Mouse (Mus musculus) megakaryocyte-erythroid progenitor cell, adult 5-6 weeks (primary cell): Measurements from ENCODE around the gene Ppp4c. TPM values are rescaled to one million over a fixed set of nuclear protein-coding genes. Genes with fewer than 3 reads are reported as not detected.

Experiments
- ATAC-seq: replicated peaks from 2 replicates; pipeline ENCODE4 v1.8.0; 2016; ENCODE audit warnings: mild to moderate bottlenecking, inconsistent platforms; ENCODE audit not compliant: severe bottlenecking, poor library complexity, low FRiP score, low TSS enrichment
- total RNA-seq, 2 experiments: library from RNA; stranded (forward) in 1 of 2; stranded (reverse) in 1 of 2; fragments of 200-1000, 215-1000 nt in 1 of 2; fragments of >200 nt in 1 of 2; fragmentation: Nextera tagmentation in 1 of 2; gene quantifications; 2 replicates each; pipeline ENCODE4 v1.2.3; 2014 to 2017

Ppp4c gene
- total RNA-seq, 2 experiments from 2014 or later: 127 to 176 TPM

DNA sequence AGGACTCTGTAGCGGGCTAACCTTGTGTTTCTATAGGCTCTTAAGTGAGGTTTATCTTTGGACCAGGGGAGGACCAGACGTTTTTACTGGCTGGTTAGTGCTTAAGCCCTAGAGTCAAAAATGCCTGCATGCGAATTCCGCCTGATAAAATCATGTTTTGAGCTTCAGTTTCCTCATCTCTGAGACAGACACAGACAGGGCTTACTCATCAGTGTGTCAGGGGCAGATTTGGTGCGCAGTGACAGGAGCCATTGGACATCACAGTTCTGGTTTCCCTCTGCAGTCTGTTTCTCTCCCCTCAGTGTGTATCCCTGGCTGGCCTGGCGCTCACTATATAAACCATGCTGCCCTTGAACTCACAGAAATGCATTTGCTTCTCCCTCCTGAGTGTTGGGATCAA, 10.9 kb upstream of the Ppp4c start:
- no peak for ATAC-seq

- no peak for ATAC-seq
Observed at GRCm38 (mm10) chr7:126802134-126802889, 10.0 kb upstream of the Ppp4c start.

DNA sequence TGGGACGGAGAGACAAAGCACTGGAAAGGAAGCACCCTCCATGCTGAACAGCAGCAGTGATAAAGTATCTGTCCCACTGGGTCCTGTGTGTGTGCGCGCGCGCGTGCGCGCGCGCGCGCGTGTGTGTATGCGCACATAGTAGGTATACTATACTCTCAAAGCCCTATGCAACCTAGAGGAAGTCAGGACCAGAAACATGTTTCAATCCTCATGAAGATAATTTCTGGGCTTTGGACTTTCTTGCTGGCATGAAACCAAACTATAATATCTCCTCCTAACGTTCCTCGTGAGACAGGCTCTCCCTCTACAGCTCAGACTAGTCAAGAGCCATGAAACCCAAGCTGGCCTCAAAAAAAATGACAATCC, 8.7 kb upstream of the Ppp4c start:
- no peak for ATAC-seq

DNA sequence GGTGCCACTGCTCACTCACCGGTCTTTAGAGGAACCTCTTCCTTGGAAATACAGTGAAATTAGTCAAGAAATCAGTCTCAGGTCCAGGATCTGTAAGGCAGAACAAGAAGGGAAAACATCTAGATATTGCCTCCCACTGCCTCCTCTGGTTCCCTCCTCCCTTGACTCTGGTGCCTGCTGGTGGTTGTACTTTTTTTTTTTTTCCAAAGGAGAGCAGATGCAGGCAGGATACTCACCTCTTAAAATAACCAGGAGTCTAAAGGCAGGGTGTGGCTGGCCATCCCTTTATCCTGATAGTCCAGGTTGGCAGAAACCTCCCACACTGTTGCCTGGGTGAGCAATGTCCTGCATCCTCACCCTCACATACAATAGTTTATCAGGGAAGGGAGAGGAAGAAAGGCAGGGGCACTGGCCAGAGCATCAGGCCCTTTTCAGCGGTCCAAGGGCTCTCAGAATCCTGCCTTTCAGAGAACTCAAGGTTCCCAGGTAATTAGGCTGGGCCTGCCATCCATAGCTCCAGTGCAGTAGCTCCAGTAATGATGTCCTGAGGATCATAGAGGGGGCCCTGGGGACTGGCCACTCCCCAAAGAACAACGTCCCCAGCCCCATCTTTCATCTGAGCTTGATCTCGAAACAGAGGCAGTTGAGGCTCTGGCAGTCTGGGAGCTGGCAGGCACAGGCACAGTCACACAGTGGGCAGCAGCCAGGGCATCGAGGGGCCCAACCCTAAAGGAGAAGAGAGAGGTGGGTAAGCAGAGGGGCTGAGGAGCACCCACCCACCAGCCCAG, 8.2 kb upstream of the Ppp4c start:
- no peak for ATAC-seq

DNA sequence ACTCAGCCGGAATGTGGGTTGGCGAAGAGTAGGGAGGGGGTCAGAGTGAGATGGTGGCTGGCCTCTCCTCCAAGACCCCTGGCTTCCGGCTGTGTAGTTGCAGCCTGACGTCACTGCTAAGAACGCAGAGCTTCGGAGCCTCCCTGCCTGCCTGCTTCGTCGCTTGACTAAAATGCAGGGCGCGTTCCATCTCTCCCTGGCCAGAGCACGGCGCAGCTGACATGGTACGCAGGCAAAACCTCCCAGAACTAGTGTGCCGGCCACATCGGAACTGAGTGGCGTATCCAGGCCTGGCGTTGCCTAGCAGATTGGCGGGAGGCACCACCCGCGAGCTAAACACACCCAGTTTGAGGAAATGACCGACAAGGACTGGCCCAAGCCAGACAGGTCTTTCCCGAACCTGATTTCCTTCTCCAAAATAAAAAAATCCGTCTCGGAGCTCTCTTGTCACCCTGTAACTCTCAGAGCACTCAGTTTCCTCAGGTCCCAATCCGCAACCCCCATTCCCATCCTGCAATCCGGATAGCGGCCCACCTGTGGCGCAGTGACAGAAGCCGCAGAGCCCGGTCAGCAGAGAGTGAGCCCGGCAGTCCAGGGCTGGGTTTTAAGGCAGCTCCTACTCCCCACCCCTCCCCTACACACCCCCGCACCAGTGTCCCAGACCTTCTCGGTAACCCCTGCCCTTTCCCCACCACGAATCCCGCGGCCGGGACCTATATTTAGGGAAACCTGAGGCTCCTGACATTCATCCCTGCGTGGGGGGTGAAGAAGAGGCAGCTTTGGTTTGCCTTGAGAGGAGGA, 7.4 kb upstream of the Ppp4c start:
- ATAC-seq: peak; percentile 52

- ATAC-seq: peak; percentile 81
Observed at GRCm38 (mm10) chr7:126799050-126799467, 6.8 kb upstream of the Ppp4c start.

- peak; percentile 3; the same call in 1 of the 2 replicates for ATAC-seq
Observed at GRCm38 (mm10) chr7:126798127-126799049, 6.1 kb upstream of the Ppp4c start.

DNA sequence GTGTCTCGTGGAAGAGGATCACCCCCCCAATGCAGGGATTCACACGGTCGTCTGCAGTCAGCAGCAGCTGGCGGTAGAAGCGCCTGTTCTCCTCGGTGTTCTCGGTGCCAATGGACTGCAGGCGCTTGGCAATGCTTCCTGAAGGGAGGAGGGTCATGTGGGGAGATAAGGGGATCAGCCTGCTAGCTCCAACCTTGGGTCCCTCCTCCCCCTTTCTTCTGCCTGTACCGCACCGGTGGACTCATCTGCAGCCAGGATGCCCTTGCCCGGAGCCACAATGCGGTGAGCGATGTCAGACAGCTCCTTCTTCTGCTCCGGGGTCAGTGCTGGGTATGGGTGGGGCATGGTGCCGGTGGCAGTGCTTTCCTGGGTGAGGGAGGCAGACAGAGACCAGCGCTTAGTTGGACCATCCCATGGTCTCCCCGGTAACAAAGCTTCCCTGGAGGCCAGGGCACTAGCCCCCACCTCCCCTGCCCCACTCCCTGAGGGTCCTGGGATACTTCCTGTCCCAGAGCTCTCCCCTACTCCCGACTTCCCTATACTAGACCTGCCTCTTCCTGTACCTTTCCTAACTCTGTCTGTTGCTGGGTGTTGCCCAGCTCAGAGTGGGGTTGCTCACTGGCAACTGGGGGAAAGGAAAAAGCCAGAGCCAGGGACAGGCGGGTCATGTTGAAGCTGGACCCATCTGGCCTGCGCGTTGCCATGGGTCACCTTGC, 5.3 kb upstream of the Ppp4c start, which contains the start of gene Fam57b:
Fam57b (plus strand) TSS at position 258 of the 716 bp plus-strand sequence.
- peak; percentile 28 for ATAC-seq

- ATAC-seq: 0 out of 2 replicates have a peak, but pooled peaks have one; percentile 9
Observed at GRCm38 (mm10) chr7:126796350-126796932, 4.1 kb upstream of the Ppp4c start.

- no peak for ATAC-seq
Observed at GRCm38 (mm10) chr7:126795387-126796317, 3.4 kb upstream of the Ppp4c start.

DNA sequence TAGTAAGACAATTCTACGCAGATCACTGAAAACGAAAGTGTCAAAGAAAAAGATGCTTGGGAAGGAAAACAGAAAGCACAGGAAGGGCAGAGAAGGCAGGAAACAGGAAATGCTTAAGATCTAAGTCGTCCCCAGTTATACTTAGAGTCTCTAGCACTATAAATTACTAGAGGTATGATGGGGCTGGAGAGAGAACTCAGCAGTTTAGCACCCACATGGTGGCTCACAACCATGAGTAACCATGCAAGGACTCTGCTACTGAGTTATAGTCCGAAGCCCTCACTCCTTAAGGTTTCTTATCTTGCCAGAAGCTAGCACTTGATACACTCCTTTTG, 1.9 kb upstream of the Ppp4c start:
- no peak for ATAC-seq

DNA sequence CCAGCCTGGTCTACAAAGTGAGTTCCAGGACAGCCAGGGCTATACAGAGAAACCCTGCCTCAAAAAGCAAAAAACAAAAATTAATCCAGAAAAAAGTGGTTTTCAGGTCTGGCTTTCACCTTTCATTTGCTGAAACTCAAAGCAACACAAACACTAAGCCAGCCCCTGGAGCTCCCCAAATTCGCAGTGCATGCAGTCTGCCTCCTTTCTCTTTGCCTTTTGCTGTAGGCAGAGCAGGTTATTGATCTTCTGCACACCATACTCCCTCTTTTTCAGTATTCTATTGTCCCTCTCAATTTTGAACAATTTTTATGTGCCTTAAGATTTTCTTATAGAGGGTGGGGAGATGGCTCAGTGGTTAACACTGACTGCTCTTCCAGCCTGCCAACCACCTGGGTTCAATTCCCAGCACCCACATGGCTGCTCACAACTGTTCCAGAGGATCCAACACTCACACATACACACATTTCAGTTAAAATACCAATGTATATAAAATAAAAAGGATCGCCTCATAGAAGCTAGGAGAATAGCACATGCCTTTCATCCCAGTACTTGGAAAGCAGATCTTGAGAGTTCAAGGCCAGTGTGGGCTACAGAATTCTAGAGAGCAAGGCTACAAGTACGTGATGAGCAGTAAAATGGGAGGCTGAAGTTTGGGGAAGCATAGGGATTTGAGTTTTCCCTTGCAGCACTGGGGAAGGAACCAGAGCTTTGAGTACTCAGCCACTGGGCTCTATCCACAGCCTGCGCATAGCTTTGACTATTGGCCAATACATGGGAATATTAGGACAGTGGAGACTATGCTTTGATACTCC, 1.4 kb upstream of the Ppp4c start:
- no peak for ATAC-seq

DNA sequence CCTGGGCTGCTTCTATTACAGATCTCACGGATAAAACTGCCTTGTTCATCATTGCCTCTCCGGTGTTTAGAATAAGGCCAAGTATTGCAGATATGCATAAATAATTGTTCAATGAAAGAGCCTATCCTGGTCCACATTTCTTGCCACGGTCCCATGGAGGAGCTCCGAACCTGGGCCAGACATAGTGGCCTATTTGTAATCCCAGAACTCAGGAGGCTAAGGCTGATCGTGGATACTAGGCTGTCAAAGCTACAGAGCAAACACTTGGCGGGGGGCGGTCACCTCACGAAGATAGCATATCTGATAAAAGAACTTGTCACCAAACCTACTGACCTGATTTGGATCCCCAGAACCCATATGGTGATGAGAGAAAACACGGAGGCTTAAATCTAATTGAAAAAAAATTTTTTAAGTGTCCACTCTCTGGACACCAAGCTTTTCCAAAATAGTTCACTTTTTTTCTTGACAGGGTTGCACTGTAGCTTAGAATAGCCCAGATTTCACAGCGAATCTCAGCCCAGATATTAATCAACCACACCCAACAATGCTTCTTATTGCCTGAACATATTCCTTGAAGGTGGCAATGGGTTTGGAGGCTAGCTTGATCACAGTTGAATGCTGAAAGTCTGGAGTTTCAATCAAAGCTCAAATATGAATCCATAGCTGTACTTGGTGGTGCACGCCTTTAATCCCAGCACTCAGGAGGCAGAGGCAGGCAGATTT, 586 bp upstream of the Ppp4c start:
- ATAC-seq: no peak

- ATAC-seq: no peak
Observed at GRCm38 (mm10) chr7:126789141-126789540, 3.2 kb downstream of the Ppp4c start.

DNA sequence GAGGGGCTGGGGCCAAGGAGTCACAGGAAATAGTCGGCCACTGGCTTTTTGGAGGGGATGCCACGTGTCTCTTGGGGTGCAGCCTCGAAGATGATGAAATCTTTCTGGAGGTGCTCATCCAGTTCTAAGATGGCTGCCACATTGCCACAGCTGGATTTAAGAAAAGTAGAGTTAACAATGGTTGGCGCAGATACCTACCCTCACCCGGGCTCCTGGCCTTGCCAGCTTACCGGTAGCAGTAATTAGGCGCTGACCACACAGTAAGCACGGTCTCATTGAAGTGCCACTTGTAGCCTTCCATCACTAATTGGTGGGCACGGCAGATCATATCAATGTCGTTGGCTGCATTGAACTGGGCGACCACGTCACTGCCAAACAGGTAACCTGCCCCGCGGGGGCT, 6.2 kb downstream of the Ppp4c start:
- ATAC-seq: no peak

DNA sequence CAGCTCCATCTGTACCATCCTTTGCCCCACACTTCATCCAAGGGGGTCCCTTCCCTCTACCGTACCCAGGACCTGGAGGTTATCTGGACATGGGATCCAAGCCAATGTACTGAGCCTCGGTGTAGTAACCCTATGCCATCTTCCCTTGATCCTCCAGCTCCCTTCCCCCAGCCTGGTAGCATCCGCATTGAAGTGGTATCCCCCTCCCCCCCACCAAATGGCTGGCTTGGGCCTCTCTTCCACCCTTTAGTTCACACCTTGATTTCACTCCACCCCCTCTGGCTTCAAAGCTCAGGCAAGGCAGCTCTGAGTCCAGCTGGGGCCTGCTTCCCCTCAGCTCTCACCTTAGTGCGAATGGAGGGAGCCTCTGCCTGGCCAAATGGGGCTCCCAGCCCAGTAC, 7.2 kb downstream of the Ppp4c start:
- ATAC-seq: no peak
